Mouse (Mus musculus): ENCODE measurements around the gene Cyp1a1.

Gene Cyp1a1

GRCm38 (mm10) chr9:57656631-57657350 lies 30.9 kb upstream of the Cyp1a1 start:
- no peak for DNase-seq

DNA sequence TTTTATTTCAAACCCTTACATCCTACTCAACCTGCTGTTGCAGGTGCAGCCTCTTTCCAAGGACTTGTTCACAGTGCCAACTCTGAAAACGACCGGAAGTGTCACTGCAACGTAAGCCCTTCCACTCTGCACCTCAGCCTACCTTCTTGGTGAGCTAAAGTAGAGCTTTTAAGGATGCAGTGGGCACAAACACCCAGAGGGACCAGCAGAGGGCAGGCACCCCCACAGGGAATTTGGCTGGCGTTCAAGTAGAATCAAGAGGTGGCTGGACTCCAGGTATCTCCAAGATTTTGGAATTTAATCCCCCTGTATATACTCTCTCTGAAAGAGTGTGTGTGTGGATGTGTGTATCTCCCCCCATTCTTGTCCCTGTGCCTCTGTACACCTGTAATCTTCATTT lies 29.9 kb upstream of the Cyp1a1 start:
- DNase-seq, result no peak

DNA sequence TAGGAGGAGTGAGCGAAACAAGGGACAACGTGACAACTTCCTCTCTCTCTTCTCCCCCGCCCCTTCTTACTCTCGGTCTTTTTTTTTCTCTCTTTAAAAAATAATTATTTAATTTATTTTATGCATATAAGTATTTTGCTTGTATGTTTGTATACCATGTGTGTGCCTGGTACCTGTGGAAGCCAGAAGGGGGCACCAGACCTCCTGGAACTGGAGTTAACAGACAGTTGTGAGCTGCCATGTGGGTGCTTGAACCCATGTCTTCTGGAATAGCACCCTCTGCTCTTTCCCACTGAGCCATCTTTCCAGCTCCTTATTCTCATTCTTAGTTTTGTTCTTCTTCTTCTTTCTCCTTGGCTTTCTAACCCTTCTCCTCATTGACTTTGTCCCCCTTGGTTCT lies 28.8 kb upstream of the Cyp1a1 start:
- no peak for DNase-seq

- DNase-seq, result peak; percentile 65
These were observed 28.0 kb upstream of the Cyp1a1 start for GRCm38 (mm10) chr9:57659774-57660173.

- DNase-seq, result no peak
These were observed 27.2 kb upstream of the Cyp1a1 start for GRCm38 (mm10) chr9:57660501-57660900.

GRCm38 (mm10) chr9:57661552-57661951 lies 26.2 kb upstream of the Cyp1a1 start:
- no peak for DNase-seq

DNA sequence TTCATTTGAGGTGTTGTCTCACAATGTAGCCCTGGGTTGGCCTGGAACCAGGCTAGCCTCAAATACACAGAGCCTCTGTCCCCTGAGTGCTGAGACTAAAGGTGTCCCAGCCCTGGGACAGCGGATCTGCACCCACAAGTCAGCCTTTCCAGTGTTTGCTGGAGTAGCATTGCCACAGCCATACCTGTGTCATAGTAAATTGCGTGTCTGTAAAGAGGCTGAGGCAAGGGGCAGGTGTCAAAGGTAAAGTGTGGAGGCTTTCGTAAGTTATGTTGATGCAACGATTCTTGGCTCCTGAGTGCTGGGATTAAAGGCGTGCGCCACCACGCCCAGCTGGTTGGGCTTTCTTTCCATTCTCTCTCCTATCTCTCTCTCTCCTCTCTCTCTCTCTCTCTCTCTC lies 23.1 kb upstream of the Cyp1a1 start:
- DNase-seq, result no peak

- DNase-seq, result no peak
These were observed 21.2 kb upstream of the Cyp1a1 start for GRCm38 (mm10) chr9:57666536-57666935.

DNA sequence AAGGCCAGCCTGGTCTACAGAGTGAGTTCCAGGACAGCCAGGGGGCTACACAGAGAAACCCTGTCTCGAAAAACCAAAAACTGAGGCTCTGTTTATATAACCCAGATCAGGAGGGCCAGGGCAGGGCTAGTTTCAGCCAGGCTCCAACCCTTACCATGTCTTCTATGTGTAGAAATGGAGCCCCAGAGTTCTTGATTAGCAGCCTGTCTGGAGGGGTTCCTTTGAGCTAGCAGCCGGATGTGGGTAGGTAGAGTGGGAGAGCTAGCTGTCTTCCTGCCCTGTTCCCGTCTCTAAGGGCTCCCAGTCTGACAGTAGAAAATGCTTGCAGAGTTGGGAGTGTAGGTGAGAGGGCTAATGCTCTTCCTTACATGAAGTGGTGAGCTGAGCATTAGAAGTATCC lies 20.6 kb upstream of the Cyp1a1 start:
- DNase-seq, result no peak

- DNase-seq, result no peak
These were observed 19.9 kb upstream of the Cyp1a1 start for GRCm38 (mm10) chr9:57667817-57668216.

DNA sequence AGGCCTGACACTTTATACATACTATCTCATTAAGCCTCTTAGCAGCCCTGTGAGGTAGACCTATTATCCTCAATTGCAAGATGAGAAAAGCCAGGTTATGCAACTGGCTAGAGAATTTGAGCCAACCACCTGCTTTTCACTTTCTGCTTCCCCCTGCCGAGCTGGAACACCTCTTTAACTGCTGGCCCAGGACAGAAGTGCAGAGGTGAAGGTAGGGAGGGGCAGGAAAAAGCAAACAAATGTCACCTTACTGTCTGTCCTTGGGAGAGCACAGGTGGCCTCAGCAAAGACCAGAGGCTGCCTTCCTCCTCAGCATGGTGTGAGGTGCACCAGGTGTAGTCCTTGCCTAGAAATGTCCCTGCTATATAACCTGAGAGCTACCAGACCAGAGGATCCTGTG lies 19.5 kb upstream of the Cyp1a1 start:
- no peak for DNase-seq

DNA sequence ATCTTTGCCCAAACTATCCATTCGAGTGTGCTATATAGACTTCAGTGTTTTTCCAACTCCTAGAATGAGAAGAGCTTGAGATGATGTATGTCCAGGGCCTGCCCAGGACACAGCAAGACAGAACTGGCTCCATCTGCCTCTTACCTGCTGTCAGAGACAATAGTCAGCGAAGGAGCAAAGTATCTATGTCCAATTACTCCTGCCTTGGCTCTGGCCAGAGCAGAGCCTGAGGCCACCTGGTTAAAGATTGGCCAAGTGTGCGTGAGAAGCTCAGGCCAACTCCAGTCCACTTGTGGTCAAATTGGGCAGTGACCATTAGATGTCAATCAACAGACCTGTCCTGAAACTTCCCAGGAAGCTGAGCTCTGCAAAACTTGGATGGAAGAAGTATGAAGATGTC lies 18.2 kb upstream of the Cyp1a1 start:
- DNase-seq, result no peak

- DNase-seq, result no peak
These were observed 16.7 kb upstream of the Cyp1a1 start for GRCm38 (mm10) chr9:57671037-57671436.

GRCm38 (mm10) chr9:57671500-57671899 lies 16.2 kb upstream of the Cyp1a1 start:
- no peak for DNase-seq

DNA sequence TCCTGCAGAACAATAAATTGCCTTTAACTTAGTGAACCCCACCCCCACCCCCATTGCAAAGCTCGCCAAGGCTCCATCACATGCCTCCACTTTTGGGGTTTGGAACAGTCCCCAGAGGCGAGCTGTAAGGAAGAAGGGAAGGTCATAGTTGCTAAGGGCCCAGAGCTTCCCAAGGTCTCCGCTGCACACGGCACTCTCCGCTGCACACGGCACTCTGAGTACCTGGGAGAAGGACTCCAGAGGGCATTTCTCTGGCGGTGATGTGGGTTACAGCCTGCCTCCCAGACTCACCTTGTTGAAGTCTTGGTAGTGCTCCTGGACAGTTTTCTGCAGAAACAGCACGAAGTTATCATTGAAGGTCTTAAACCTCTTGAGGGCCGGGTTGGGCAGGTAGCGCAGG lies 6.3 kb upstream of the Cyp1a1 start:
- no peak for DNase-seq

DNA sequence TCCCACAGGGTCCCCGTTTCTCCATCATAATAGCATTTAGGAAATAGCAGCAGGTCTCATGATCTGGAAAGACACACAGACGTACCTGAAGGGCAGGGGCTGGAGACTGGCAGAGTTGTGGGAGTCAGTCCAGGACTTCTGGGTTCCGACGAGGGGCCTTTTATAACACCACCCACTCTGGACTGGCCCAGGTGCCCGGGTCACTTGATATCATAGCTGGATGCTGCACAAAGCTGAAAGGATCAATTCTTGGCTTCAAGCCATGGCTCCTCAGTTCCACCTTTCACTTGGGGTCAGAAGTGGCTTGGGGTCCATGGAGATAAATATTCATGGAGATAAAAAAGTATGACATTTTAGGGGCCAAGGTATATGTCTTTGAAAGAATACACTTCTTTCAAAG lies 4.2 kb upstream of the Cyp1a1 start, which contains the start of gene Cyp1a2:
Cyp1a2 (minus strand) TSS at position 184 of the 400 bp plus-strand sequence.
- DNase-seq, result no peak

DNA sequence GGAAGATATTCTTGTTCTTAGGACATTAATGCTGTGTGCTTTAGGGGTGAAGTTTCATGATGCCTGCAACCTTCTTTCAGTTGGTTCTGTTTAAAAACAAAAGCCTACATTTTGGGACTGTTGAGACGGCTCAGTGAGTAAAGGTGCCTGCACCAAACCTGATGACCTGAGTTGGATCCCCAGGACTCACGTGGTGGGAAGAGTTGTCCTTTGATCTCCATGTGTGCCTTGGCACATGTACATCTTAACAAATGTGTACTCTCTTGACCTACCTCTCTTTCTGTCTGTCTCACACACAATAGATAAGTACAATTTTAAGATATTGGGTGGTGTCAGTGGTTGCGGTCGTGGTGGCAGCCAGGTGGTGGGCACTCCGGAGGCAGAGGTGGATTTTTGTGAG lies 1.7 kb upstream of the Cyp1a1 start:
- no peak for DNase-seq

DNA sequence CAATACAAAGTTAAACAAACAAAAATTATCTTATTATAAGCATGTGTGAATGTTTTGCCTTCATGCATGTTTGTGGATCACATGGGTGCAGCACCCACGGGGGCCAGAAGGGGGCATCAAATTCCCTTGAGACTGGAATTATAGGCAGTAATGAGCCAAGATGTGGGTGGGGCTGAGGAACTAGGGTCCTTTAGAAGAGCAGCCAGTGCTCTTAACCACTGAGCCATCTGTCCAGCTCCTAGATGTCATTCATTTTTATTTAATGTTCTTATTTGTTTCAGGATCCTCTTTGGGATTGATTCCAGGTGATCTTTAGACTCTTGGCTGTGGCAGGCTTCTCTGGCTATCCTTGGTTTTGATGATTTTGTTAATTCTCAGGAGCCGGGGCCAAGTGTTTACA lies 430 bp downstream of the Cyp1a1 start:
- peak; percentile 18 for DNase-seq

- DNase-seq, result no peak
These were observed 878 bp downstream of the Cyp1a1 start for GRCm38 (mm10) chr9:57688606-57689005.

- DNase-seq, result no peak
These were observed 6.4 kb downstream of the Cyp1a1 start for GRCm38 (mm10) chr9:57694108-57694507.

GRCm38 (mm10) chr9:57696380-57697285 lies 8.9 kb downstream of the Cyp1a1 start:
- DNase-seq, result peak; percentile 90

GRCm38 (mm10) chr9:57697380-57697779 lies 9.7 kb downstream of the Cyp1a1 start:
- DNase-seq, result no peak

- DNase-seq, result no peak
These were observed 10.9 kb downstream of the Cyp1a1 start for GRCm38 (mm10) chr9:57698466-57699150.

DNA sequence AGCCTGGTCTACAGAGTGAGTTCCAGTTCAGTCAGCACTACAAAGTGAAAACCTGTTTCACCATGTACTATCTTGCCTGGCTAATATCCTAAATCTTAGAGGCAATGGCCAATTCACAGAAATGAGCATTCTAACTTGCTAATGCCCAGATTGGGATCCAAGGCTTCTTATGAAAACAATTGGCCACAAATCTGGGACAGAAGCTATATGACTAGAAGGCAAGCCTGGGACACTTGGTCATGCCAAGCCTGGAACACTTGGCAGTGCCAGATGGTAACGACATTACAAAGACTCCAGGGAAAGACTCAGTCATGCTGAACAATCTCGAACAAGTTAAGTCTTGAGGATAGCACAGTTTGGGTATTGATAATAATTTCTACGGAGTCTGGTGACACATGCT lies 18.8 kb downstream of the Cyp1a1 start:
- no peak for DNase-seq

Measured in right cerebral cortex, postnatal 4 days (tissue).